Mouse (Mus musculus) thymus, postnatal 25 days (tissue): Measurements from ENCODE around the gene Kcnb1.

ENCODE experiments used
- DNase-seq: peaks from one replicate; pipeline ENCODE4 v3.0.0; 2022

Kcnb1 gene

DNA sequence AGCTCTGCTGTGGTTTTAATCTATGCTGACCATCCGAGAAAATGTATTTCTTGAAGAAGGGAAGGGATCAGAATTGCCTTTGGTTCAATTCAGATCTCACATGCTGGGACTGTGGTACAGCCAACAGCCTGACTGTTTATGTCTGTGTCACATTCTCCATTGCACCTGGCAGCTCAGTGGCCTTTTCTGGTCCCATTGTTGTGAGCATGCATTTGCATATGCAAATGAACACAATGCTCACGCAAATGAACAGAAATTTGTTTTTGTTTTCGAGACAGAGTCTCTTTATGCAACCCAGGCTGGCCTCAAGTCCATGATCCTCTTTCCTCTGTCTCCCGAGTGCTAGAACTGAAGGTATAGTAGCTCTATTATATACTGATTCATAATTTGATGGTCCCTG lies 64.2 kb downstream of the Kcnb1 start:
- no peak for DNase-seq

DNA sequence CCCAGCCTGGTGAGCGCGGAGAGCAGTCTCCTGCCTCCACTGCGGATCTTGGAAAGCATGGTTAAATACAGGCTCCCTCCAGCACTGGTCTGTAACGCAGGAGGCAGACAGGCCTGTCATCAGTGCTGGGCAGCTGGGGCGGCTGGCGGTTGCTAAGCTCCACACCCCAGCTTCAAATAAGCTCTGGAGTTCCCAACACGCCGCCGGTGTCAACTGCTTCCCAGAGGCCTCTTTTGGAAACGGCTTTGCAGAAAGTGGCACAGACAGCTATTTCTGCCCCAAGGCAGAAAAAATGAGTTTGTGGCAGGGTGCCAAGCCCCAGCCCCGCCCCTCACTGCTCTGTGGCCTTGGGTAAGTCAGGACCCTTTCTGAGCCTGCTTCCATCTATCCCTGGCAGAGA lies 66.0 kb downstream of the Kcnb1 start:
- no peak for DNase-seq

DNA sequence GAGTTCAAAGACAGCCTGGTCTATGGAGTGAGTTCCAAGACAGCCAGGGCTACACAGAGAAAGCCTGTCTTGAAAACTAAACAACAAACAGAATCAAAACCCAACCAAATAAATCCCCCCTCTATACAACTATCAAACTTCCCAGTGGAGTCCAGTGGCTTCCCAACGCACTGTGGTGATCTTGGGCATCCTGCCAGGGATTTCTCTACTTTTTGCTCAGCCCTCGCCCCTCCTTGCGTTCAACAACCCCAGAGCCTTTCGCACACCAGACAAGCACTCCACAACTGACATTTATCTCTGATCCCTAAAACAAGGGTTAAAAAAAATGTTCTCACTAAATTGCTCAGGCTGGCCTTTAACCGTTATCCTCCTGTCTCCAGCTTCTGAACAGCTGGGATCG lies 67.2 kb downstream of the Kcnb1 start:
- DNase-seq = no peak

DNA sequence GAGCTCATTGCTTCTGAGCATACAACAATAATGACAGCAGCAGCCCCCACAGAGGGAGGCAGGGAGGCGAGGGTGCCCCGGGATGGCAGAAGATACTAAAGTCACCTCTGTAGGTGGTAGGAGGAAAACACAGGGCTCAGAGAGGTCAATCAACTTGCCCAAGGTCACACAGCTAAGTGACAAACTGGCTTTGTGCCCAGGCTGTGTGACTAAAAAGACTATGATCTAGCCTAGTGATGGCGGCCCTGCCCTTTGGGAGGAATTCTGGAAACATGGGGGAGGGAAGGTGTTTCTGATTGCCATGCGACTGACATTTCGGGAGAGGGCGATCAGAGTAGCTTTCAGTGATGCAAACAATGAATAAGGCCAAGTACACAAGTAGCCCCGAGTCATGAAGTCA lies 68.0 kb downstream of the Kcnb1 start:
- DNase-seq = no peak

DNA sequence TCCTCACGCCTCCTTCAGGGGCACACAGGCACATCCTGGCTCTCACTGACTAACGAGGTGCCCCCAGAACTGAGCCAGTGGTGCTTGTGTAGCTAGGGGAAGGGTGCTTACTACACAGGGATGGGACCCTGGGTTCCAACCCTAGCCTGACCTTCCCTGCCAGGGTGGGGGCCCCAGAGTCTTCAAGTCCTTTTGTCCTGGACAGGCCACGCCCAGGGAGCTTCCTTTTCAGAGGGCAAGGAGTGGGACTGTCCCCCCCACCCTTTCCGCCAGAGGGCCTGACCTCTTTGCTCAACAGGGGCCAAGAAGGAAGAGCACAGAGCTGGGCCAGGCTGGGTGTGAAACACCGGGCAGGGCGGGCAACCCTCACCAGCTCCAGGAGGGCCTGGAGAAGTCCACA lies 68.7 kb downstream of the Kcnb1 start:
- DNase-seq = no peak

DNA sequence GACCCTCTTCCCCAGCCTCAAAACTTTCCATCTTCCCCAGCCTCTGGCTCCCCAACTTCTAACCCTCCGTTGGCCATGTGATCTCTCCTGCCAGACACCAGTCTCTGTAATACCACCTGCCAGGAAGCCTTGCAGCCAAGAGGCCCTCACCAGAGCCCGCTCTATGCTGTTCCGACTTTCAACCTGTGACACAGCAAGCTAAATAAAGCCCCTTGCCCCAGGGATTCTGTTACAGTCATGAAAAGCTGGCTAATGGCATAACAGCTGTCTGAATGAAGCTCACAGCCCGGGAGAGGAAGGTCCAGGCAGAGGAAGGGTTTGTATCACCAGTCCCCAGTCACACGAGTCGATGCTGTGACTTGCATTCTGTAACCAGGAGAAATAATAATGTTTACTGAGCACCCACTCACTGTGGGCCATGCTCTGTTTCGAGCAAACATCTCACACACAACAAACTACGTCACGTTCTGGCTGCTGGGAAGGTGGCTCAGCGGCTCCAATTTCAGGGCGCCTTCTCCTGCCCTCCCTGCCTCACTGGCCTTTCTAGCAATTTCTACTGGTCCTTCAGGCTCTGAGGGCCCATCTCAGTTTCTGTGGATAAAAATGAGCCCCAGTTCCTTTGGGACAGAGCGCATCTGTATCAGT lies 69.6 kb downstream of the Kcnb1 start:
- DNase-seq = no peak

DNA sequence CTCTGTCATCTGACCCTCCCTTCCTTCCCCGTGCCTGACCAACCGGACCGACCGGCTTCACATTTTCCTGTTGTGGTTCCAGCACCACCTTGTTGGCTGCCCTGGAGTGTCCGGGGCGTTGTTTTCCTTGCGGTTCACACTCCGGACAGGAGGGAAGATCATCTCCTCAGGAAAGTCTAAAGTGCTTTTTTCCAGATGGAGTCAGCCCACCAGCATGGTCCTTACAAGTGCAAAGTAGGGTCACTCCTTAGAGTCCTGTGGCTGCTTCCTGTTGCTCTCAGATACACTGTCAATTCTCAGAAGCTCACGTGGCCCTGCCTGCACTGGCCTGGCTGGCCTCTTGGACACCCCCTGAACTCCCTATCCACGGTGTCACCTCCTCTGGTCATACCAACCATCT lies 71.9 kb downstream of the Kcnb1 start:
- no peak for DNase-seq

DNA sequence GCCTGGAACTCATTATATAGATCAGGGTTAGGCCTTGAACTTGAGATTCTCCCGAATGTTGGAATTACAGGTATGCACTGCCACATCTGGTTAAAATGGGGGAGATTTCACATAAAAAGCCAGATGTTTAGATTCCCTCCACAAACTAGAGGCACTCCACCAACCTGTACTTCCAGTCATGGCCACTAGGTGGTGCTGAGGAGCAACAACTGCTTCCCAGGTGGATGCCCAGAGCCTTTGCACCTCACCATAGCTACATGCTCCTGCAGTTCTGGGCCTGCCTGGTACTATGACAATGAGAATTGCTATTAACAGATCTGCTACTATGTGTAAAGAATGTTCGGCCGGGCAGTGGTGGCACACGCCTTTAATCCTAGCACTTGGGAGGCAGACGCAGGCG lies 77.2 kb downstream of the Kcnb1 start:
- DNase-seq = peak; percentile 79

DNA sequence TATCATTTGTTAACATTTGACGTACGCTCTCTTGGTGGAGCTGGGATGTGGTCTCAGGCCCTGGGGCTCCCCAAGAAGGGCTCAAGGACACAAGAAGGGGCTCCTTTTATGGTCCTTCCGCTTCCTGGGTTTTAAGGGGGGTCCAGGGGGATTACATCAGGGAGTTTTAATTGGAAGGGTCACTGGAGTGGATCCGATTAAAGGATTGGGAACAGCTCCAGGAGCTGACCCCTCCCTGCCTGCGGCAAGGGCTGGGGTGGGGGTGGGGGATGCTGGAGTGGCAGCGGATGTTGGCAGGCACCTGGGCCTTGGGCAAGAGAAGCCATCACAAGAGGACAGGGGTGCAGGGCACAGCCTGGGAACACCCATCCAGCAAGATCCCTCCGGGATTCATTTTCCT lies 77.7 kb downstream of the Kcnb1 start:
- no peak for DNase-seq

DNA sequence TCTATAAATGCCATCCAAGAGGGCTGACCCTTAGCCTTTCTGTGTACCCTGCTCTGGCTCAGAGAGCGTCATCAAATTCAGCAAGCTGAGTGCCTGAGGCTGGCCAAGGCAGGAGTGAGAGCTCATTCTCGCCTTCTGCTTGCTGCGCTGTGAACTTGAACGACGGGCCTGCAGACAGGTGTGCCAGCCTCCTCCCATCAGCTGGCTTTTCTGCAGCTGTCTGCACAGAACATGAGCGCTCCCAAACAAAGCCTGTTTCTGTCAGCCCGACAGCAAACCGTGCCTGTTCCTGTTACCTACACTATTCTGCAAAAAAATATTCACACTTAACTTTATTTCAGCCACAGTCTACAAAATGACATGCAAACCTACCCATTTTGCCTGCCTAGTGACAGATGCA lies 80.4 kb downstream of the Kcnb1 start:
- no peak for DNase-seq

DNA sequence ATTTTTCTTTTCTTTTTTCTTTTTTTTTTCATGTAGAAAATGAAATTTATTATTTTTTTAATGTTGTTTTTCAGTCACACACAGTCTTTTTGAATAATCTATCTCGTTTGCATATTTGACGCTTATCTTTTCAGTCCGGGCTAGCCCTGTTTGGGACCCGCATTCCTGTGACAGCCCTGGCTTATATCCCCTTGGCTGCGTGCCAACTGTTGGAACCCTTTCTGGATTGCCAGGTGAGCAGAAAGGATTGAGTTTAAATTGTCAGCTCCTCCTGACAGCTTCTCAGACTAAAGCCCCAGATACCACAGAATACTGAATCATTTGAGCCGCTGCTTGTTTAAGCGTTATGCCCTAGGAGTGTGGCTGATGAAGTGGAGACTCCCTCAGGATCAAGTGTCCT lies 86.4 kb downstream of the Kcnb1 start:
- DNase-seq = no peak

DNA sequence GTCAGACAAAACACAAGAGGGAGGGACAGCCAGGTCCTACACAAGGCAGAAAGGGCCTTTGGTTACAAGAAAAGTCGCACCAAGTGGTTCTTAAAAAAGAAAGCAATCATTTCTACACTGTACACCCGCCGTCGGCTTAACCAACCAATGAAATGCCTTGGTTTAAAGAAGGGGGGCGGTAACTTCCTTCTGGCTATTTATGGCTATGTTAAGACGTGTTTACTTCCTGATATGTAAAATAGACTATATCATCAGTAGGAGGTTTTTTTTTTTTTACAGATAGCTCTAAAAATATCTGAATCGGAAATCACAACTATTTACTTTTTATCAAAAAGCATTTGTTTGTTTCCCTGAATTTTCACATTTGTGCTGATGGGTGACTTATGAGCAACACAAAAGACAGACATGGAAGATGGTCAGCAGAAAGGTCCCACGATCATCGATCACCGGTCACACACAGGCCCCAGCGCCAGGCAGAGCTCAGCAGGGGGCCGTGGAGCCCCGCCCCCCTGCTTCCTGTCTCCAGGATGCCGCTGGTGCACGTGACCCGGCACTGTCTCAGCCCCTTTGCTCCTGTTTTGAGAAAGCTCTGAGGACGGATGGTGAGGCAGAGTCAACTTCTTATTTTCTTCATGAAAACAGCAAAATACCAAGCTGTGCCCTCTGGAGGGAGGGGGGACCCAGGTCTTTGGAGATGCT lies 88.1 kb downstream of the Kcnb1 start:
- DNase-seq = peak; percentile 83

DNA sequence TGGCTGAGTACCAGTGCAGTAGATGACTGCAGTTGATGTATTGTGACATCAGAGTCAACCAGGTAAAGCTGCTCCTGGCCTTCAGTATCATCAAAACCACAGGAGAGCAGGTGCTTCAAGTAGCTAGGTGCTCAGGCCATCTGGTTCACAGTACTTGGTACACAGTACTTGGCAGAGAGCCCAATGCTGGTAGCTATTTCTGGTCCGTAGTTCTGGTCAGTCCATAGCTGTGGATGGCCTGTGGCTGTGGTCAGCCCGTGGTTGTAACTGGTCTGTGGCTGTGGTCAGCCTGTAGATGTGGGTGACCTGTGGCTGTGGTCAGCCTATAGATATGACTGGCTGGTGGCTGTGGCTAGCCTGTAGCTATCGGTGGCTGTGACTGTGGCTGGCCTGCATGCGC lies 95.3 kb downstream of the Kcnb1 start:
- DNase-seq = no peak

DNA sequence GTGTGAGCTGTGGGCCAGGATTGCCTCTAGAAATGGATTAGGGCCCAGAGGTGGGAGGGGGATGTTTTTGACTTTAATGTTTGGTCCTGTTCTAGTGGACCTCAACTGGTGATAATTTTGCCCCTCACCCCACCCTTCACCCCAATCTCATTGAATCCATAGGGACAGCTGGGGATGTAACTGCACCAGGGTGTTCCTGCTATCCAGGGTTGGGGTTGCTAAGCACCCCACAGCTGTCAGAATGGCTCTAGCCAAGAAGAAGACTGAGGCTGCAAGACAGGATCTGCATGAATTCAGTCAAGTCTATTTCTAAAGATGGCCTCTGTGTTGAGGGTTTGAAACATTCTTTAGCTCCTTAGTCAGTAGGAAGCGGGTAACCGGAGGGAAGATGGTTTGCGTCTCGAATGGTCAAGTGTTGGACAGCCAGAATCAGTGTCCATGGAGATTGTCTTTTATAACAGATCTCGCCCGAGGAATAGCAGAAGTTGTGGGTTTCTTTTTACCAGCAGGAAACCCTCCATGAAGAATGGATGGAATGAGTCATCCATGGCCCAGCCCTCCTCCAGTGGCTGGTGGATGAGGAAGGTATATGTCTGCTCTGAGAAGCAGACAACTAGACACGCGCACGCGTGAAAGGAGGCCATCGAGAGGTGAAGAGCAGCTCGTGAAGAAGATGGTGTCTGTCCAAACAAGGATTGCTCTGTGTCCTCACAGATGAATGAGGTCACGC lies 96.6 kb downstream of the Kcnb1 start:
- no peak for DNase-seq

DNA sequence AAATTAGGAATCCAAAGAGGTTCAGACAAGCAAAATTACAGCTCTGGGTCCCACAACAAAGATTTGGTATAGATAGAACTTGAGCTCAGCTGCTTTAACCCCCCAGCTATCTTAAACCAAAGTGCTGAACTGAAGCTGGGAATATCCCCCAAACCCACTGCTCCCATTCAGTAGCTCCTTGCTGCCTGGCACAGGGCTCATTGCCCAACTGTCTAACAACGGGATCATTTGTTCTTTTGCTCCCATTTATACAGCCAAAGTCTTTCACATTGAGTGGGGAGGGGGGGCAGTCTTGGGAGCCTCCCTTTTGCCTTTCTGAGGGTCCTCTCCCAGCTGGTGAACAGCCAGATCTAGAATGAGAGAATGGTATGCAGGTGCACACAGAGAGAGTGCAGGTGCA lies 99.7 kb downstream of the Kcnb1 start:
- DNase-seq = no peak

DNA sequence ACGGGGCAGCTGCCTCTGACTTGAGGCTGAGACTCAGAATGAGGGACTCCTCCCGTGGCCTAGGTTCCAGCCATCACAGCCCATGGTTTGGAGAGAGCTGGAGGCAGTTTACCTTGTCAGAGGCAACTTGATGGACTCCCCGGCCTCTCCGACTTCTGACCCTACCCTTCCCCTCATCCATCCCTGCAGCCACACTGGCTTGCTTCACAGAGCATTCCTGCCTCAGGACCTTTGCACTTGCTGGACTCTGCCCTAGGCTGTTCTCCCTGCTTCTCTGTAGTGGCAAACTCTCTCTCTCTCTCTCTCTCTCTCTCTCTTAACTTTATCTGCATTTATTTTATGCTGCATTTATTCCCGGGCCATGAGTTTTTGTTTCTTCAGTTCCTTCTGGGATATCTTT lies 103.1 kb downstream of the Kcnb1 start:
- DNase-seq = no peak

DNA sequence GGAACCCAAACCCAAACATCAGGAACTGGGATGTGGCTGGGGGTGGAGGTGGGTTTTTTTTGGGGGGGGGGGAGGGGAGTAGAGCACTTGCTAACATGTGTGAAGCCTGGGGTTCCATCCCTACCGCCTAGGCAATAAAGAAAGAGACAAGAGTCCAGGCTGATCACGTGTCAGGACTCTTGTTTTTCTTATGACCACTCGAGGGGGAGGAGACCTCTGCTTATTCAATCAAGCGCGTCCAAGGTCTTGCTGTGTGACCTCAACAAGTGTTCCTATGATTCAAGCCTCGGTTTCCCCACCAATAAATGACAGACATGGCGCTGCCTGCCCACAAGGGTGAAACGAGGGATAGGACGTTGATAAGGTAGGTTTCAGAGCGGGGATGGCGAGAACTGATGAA lies 103.9 kb downstream of the Kcnb1 start:
- DNase-seq = no peak

DNA sequence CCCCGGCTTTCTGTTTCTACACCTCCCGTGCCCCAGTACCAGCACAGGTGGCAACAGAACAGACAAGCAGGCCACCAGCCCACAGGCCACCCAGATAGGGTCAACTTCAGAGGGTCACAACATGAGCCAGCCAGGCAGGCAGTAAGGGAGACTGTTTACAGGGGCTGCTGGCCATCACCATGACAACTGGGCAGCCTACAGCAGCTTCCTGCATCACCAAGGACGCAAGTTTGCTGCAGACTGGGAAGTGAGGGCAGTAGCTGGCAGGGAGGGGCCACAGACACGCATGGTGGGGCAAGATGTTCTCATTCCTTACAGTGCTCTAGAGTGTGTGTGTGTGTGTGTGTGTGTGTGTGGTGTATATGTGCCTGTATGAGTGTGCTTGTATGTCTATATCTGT lies 108.3 kb downstream of the Kcnb1 start:
- DNase-seq = no peak

DNA sequence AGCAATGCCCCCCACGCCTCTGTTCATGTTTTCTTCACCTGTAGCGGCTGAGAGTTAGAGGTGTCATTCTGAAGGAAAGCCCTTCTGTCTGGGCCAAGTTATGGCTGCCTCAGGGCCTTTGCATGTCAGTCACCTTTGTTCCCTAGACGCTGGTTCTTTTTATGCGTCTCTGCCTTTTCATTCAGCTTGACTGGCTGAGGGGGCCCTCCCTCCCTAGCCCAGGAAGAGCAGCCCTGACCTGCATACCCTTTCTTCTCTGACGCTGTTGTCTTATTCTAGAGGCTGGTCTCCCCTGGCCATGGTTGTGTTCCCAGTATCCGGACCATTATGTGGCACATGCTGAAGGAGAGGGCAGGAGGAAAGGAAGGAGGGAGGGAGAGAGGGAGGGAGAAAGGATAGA lies 108.8 kb downstream of the Kcnb1 start:
- no peak for DNase-seq

DNA sequence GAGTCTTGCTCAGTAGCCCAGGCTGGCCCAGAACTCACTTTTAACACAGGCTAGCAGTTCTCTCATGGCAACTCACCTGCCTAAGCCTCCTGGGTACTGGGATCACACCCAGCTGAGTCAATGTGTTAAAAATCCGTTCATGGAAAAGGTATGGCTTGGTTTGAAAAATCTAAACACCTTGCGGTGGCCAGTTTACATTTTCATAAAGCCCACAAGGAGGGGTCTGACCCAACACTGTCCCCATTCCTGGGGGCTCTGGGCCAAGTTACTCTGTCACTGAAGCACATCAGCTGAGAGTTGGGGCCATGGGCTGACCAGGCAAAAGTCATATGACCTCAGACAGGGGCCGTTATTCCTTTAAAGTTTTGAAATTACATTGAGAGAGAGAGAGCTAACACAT lies 109.6 kb downstream of the Kcnb1 start:
- DNase-seq = no peak

DNA sequence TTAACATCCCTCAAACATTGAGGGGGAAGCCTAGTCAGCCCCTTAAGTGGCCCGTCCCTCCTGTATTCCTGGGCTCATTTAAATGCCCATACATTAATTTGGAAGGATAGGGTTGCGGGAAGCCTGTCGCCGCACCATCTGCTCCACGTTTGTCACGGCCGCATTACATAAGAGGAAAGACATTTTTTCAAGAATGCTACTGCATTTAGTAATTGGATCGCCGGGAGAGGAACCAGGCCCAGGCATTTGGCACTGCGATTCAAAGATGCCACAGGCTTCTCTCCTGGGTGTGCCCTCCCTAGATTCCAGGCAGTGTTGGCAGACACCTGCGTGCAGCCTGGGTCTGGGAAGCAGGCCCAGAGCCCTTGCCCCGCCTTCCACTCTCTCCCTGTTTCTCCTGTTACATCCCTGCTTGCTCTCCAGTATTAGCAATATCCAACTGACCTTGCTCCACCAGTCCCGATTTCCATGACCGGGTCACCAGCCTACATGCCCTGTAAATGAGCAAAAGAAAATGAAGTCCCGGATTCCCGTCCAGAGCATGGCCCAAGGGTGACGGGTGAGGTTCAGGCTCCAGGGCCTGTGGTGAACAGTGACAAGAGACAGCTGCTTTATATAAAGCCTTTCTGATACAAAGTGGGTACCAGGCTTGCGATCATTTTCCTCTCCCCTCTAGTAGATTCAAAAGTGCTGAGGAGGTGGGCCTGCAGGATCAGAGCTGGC lies 110.3 kb downstream of the Kcnb1 start:
- no peak for DNase-seq

DNA sequence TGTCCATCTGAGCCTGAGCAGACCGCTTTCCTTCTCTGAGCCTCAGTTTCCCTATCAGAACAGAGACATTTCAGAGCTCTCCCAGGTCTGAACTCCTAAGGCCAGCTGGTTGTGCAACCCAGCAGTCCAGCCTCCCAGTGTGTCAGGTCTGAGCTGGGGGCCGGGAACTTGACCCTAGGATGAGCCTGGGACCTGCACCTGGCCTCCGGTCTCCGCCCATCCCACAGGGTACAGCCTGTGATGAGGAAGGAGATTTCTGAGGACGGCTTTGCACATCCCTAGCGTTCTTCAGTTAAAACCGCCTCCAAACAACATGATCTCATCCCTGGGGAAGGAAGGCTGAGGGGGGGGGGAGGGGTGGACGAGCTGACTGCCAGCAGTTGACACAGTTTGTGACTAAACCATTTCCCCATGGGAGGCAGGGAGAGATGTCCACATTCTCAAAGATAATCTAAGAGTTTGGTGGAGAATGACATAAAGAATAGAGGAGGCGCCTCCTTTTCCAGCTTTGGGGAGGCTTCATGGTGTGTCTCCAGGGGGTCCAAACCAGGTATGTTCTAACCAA lies 110.9 kb downstream of the Kcnb1 start:
- DNase-seq = no peak

DNA sequence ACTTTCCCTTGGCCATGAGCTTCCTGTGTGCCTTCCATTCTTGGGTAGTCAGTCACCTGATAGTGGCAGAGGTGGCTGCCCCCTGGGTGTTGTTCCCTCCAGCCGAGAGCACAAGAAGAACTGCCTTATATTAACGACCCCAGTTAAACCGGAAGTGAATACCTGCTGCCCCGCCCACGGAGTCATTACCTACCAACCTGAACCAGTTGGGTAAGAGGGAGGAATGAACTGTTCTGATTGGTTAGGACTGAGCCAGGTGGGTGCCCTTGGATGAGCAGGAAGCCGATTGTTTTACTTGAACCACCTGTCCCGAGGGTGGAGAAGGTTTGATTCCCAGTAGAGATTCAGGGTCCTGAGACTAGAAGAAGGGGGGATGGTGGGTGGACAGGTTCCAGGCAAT lies 111.5 kb downstream of the Kcnb1 start:
- DNase-seq = no peak
